Mouse (Mus musculus) T-cell, adult 2 months (primary cell): ENCODE results near the gene Slc37a4.
"Not testable (repeated sequence)": the region's sequence is repeated elsewhere in the genome, so short reads cannot be mapped to it uniquely, and the experiment has no call there.

ENCODE experiments used
- DNase-seq: peaks from one replicate; pipeline ENCODE4 v3.0.0; 2022; ENCODE audit warnings: low spot score

The Slc37a4 gene

DNA sequence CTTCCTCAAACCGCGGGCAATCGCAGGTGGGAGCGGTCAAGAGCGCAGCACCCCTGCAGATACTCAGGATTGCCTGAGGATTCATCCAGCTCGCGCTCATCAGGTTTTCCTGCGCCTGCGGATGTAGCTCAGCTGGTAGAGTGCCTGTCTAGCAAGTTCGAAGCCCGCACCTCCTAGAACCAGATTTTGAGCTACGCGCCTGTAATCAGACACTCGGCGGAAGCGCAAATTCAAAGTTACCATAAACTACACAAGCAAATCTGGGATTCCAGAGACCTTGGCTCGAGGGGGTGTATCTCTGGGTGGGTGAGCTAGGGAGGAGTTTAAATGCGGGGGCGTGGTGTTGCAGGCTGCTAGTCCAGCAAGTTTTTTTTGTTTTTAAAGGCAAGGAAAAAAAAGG is 44.3 kb downstream of the Slc37a4 start, which contains the start of gene Foxr1:
Foxr1 (minus strand) TSS at position 176 of the 400 bp plus-strand sequence.
- no peak for DNase-seq

- not testable (repeated sequence) for DNase-seq
These were observed 47.9 kb downstream of the Slc37a4 start for GRCm38 (mm10) chr9:44444402-44445025.

- no peak for DNase-seq
These were observed 53.7 kb downstream of the Slc37a4 start for GRCm38 (mm10) chr9:44450387-44450786.
